Mouse (Mus musculus): ENCODE data around the gene Inpp4b.

Inpp4b gene

GRCm38 (mm10) chr8:81342236-81342998 lies at the start of gene Inpp4b:
Gene Inpp4b, plus strand, starts transcription at chr8:81342556.
- peak; percentile 62 for DNase-seq (ENCODE audit: low read depth, low spot score)

DNA sequence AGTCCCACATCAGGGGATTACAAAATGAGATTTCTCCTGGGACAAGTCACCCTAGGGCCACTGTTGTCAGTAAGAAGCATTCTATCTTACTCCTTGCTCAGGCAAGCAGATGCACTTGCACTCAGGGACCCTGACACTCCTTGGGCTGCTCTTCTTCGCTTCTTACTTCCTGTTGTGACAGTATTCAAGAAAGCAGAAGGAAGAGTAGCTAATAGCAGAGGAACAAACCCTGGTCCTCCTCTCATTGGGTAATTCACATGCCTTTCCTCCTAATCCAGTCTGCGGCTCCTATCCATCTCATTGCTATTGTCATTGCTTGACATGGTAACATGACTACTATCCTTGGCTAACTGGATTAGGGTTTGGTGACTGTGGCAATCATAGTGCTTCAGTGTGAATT lies 7.1 kb upstream of the Inpp4b start:
- no peak for DNase-seq (ENCODE audit: low read depth, low spot score)

GRCm38 (mm10) chr8:81341191-81341590 lies 1.2 kb upstream of the Inpp4b start:
- no peak for DNase-seq (ENCODE audit: low read depth, low spot score)

DNA sequence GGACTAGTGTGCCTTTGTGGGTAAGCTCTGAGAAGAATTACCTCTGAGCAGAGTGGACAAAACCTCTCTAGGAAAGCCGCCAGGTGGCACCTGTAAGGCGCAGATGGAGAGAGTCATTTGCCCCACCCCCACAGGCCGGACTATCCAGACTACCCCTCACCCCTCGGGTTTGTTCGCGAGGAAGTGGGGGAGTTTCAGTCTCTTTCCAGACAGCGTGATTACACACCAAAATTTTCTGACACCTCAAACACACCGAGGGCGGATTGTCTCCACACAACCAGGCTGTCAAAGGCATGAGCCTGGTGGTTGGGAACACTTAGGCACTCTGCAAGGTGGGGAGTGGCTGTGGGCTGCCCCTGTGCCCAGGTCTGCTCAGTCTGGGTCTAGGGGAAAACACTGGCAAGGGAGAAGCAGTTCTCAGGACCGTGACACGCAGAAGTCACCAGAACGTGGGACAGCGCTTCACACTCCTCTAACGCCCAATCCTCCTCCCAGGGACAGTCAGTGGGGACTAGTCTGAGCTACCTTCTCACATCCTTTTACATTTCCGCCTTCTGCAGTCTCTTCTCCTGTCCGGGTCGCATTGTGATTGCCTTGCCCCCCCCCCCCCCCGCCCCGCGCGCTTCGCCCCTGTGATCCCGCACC lies 643 bp upstream of the Inpp4b start:
- peak; percentile 44 for DNase-seq (ENCODE audit: low read depth, low spot score)

GRCm38 (mm10) chr8:81342999-81343302 lies 595 bp downstream of the Inpp4b start:
- no peak for DNase-seq (ENCODE audit: low read depth, low spot score)

- no peak for DNase-seq (ENCODE audit: low read depth, low spot score)
Measured at GRCm38 (mm10) chr8:81345170-81345697, 2.9 kb downstream of the Inpp4b start.

- DNase-seq (ENCODE audit: low read depth, low spot score): peak; percentile 50
Measured at GRCm38 (mm10) chr8:81349452-81349851, 7.1 kb downstream of the Inpp4b start.

DNA sequence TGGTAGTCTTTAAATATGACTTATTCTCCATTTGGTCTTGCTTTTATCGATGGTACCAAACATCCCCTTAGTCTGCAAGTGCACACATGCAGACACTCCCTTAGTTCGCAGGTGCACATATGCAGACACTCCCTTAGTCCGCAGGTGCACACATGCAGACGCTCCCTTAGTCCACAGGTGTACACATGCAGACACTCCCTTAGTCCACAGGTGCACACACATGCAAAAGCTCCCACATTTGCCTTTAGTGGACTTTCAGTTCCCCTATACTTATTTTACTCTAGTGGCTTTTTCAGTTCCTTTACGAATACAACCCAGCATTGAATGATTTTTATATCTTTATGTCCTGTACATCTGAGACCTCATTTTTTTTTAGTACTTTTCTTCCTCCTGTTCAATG lies 11.1 kb downstream of the Inpp4b start:
- peak; percentile 7 for DNase-seq (ENCODE audit: low read depth, low spot score)

GRCm38 (mm10) chr8:81358108-81358507 lies 15.8 kb downstream of the Inpp4b start:
- no peak for DNase-seq (ENCODE audit: low read depth, low spot score)

GRCm38 (mm10) chr8:81360518-81360917 lies 18.2 kb downstream of the Inpp4b start:
- no peak for DNase-seq (ENCODE audit: low read depth, low spot score)

DNA sequence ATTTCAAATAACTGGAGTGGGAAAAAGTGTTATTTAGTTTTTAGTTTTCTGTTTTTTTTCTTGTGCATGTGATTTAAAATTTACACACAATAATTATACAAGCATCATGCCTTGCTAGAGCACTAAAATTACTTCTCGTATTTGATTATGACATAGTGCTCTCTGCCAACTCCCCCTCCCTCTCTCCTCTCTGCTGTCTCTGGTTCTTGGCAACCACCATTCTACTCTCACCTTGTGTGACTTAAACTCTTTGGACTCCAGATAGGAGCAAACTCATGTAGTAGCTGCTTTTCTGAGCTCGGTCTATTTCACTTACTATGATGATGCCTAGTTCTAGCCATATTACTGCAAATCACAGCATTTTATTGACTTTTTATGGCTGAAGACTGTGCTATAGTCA lies 18.8 kb downstream of the Inpp4b start:
- DNase-seq (ENCODE audit: low read depth, low spot score): no peak

- DNase-seq (ENCODE audit: low read depth, low spot score): no peak
Measured at GRCm38 (mm10) chr8:81370607-81371006, 28.3 kb downstream of the Inpp4b start.

DNA sequence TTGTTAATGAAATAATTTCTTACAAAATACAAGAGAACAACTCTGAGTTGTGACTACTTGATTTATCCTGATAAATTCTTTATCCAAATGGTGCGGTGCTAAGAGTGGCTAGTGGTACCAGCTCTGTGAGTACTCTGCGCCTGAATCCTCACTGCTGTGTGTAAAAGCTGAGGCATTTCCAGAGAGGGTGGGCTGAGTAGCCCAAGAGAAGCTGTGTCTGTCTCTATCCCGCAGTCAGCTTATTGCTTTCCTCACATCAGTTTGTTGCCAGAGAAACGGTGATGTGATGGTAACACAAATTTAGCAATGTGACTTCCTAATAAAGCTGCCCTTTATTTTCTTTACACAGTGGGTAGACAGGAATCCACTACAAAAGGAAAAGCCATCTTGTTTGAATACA lies 29.5 kb downstream of the Inpp4b start:
- DNase-seq (ENCODE audit: low read depth, low spot score): no peak

DNA sequence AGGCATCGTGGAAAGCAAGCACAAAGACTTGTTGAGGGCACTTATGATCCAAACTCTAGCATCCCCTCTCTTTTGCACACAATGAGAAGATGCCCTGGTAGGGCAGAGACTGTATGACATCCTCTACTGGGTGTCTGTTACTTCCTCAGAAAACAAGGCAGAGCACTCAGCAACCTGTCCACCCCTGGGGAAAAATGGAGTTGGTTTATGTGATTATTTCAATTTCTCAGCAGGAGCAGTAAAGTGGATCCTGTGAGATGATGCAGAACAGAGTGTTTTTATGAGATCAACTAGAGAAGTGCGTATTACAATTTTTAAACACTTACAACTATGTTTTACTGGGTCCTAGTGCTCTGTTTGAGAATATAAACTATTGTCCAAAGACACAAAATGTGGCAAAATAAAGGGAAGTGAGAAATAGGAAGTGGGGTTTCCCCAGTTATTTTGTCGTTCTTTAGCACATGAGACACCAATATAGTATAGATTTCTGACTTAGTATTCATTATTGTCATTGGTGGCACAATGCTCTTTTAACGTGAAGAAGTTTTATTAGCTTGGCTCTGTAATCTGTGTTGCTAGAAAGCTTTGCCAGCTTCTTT lies 32.6 kb downstream of the Inpp4b start:
- no peak for DNase-seq (ENCODE audit: low read depth, low spot score)

GRCm38 (mm10) chr8:81388953-81389352 lies 46.6 kb downstream of the Inpp4b start:
- DNase-seq (ENCODE audit: low read depth, low spot score): no peak

GRCm38 (mm10) chr8:81399071-81399470 lies 56.7 kb downstream of the Inpp4b start:
- no peak for DNase-seq (ENCODE audit: low read depth, low spot score)

DNA sequence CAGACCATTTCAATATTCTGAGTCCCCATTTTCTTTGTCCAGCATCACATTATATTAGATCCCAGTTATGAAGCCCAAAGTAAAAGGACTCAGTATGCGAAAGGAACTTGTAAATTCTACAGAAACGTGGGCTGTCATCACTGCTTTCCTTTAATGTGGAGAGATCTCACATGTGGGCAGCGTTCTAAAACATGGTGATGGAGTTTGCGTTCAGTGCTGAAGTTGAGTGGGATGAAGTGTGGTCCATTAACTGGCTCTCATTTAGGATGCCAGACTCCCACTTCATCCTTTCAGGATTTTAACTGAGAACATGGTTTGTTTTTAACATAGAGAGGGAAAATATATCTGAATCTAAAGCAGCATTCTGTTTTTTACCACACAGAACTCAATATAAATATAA lies 57.1 kb downstream of the Inpp4b start:
- DNase-seq (ENCODE audit: low read depth, low spot score): no peak

DNA sequence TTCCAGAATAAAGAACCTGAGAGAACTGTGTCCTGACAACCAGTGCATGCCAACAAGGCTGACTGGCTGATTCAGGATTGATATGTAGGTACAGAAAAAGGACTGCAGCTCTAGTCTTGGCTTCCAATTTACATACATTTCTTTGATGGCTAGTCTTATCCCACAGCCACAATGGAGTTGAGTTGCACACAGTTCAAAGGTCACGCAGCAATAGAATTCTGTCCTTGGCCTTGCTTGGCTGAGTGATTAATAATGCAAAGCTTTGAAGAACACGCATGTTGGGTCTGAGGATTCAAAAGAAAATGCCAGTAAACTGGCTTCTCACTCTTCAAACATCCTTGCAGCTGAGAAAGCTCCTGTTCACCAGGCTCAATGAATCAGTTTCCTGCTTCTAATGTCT lies 70.4 kb downstream of the Inpp4b start:
- no peak for DNase-seq (ENCODE audit: low read depth, low spot score)

- no peak for DNase-seq (ENCODE audit: low read depth, low spot score)
Measured at GRCm38 (mm10) chr8:81443957-81444356, 101.6 kb downstream of the Inpp4b start.

GRCm38 (mm10) chr8:81449798-81450197 lies 107.4 kb downstream of the Inpp4b start:
- DNase-seq (ENCODE audit: low read depth, low spot score): no peak

DNA sequence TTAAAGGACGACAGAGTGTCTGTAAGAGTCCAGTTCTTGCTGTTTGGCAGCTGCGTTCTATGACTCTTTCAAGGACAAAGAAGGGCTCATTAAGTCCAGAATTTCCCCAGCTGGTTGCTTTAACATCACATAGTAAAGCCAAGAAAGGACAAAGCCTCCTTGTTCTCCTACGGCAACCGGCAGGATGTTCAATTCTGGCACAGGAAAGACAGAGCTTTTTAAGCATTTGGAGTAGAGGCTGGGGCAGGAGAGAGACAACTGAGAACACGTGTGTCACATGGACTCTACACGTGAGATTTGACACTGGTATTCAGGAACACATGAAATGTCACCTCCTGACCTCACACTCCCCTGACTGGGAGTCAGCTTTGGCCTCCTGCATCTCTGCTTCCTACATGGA lies 109.7 kb downstream of the Inpp4b start:
- no peak for DNase-seq (ENCODE audit: low read depth, low spot score)

DNA sequence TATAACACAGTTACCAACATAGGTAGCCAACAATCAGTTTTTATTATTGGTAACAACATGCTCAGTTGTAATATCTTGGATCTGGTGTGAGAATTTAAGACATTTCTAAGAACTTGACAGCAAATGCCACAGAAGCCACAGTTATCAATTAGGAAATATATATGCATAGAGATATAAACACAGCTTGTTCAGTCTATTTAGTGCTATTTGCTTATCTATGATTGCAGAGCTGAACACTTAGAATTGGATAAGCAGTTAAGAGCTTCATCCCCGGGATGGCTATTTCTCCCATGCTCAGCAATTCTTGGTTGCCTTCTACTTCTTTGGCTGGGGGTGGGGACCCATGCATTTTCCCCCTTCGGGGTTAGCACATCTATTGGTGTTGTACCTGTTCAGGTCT lies 112.5 kb downstream of the Inpp4b start:
- DNase-seq (ENCODE audit: low read depth, low spot score): no peak

GRCm38 (mm10) chr8:81463762-81464161 lies 121.4 kb downstream of the Inpp4b start:
- DNase-seq (ENCODE audit: low read depth, low spot score): no peak
